Mouse (Mus musculus) CH12.LX (cell line): ENCODE results near the gene Actl10.

Source experiments
- CTCF ChIP-seq, 2 experiments: IDR thresholded peaks in 1 of 2; conservative IDR thresholded peaks in 1 of 2; 2 replicates each; pipeline ENCODE4 v1.5.1; 2011 to 2012; ENCODE audit warnings: low read depth in 2 of 2, low read length in 2 of 2, improper control_type of control experiment in 1 of 2, inconsistent platforms in 1 of 2, mild to moderate bottlenecking in 1 of 2, moderate library complexity in 1 of 2
- MAZ ChIP-seq: IDR thresholded peaks from 2 replicates; pipeline ENCODE4 v1.6.1; 2012; ENCODE audit warnings: low read depth, mild to moderate bottlenecking, inconsistent platforms, low read length, improper control_type of control experiment, moderate library complexity
- PAX5 ChIP-seq: IDR thresholded peaks from 2 replicates; pipeline ENCODE4 v1.6.1; 2012; ENCODE audit warnings: low read length, inconsistent platforms, mixed read lengths
- POLR2A ChIP-seq: IDR thresholded peaks from 2 replicates; pipeline ENCODE4 v1.6.1; 2011; ENCODE audit warnings: low read depth, mild to moderate bottlenecking, improper control_type of control experiment, low read length
- SMC3 ChIP-seq: IDR thresholded peaks from 2 replicates; pipeline ENCODE4 v1.6.1; 2011; ENCODE audit warnings: low read depth, low read length, improper control_type of control experiment

DNA sequence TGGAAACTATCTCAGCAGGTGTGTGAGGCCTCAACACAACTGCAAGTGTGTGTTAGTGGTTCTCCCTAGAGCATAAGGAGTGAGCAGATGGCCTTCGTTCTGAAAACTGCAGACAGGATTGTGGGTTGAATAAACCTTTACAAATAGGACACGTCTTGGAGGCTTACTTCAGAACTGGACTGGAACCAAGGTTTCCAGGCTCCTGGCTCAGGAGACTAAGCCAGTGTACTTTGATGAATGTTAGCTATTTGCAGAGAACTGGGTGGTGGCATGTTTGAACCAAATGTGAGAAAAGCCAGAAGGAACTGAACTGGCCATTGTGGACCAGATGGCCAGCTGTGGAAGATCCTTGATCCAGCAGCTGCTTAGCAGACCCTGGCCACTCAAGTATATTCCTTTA, 13.3 kb upstream of the Actl10 start:
- TF ChIP-seq MAZ (no peak), SMC3 (no peak), PAX5 (no peak), POLR2A (no peak), CTCF (conservative IDR thresholded peaks at IDR 0.05 in 1 of 2, IDR thresholded peaks at IDR 0.05 in 1 of 2; ENCODE audit: low read depth in 2 of 2, low read length in 2 of 2) (no peak)
